10 mouse cellular contexts compared by ENCODE assay signal in genomic region chr14:34660351-34660787, GRCm38 (mm10). TPM values are rescaled to one million over a fixed set of nuclear protein-coding genes. Genes with fewer than 3 reads are reported as not detected.
A peak's percentile ranks its signal among the peaks of the same experiment; 100 is the strongest.
DNase-seq lines count a peak whose midpoint lies in the region; ATAC-seq and TF ChIP-seq lines count a peak whose summit lies in the region.
"Had no signal": no experiment of that assay in that cellular context is flagged by ENCODE, and none has a peak within 500 bp of the region (broad histone marks: within the 10 kb centered on the region; RNA-seq: fewer than 3 reads in every experiment).

No protein-coding gene starts in this region.

- ATAC-seq in heart, embryonic 11.5 days (replicated peaks; ENCODE audit: insufficient number of reproducible peaks, low FRiP score, low TSS enrichment) = peak; percentile 55

- intact Hi-C loops in heart, postnatal 25 days (cut with DNase I) = no loop called here

- H3K9ac ChIP-seq in heart, embryonic 11.5 days (ENCODE audit: low read depth, low read length) = no peak overlapping the region
- H3K9ac ChIP-seq in ES-E14 (ENCODE audit: insufficient read depth, low read depth, low read length, poor library complexity, severe bottlenecking) = no peak overlapping the region
- H3K9ac ChIP-seq: lung, embryonic 15.5 days; neural tube, embryonic 13.5 days had no signal

- H3K4me1 ChIP-seq in heart, embryonic 11.5 days (ENCODE audit: control insufficient read depth, insufficient read depth, low read length) = peaks cover 8% of the 10 kb centered on the region
- peaks cover 9 to 24% of the 10 kb centered on the region in 2 experiments for H3K4me1 ChIP-seq in ES-E14 (ENCODE audit: control insufficient read depth in 2 of 2, insufficient read depth in 2 of 2, low read length in 2 of 2, poor library complexity in 1 of 2)

- no peaks in the 10 kb centered on the region for H3K36me3 ChIP-seq in heart, embryonic 11.5 days (ENCODE audit: control insufficient read depth, insufficient read depth, low read length)
- H3K36me3 ChIP-seq in ES-E14 (ENCODE audit: control insufficient read depth, insufficient read depth, low read length, poor library complexity, severe bottlenecking) = no peaks in the 10 kb centered on the region
- H3K36me3 ChIP-seq: lung, embryonic 15.5 days; neural tube, embryonic 13.5 days had no signal

- no peak for DNase-seq in heart, postnatal 25 days (ENCODE audit: low spot score)
- DNase-seq in ES-E14 (ENCODE audit: low read depth, low spot score) = no peak
- peak; percentile 2 for DNase-seq in embryo, embryonic 11 days
- peak; percentile 7 for DNase-seq in skeletal muscle tissue, adult 2 months (ENCODE audit: low read depth, low spot score)
- no peak for DNase-seq in layer of hippocampus, postnatal 10 days (ENCODE audit: low spot score in 2 of 2)
- no peak for DNase-seq in urinary bladder, postnatal 36 days (ENCODE audit: low spot score in 2 of 2)
- no peak for DNase-seq in cerebellum, postnatal 10 days

- no peaks in the 10 kb centered on the region for H3K9me3 ChIP-seq in heart, embryonic 11.5 days (replicated peaks; ENCODE audit: control insufficient read depth, low read length)
- H3K9me3 ChIP-seq in ES-E14 (ENCODE audit: control insufficient read depth, insufficient read depth, low read depth, low read length) = no peaks in the 10 kb centered on the region
- H3K9me3 ChIP-seq: lung, embryonic 15.5 days; neural tube, embryonic 13.5 days had no signal

- in situ Hi-C loops in ES-E14 (cut with MboI; ENCODE audit: low sequenced_read_pairs in 2 of 2, unreplicated experiment in 2 of 2) = no loop called here

- H3K4me2 ChIP-seq in heart, embryonic 11.5 days = peak overlapping the region; percentile 95; the same call in 1 of the 2 replicates

- peak overlapping the region; percentile 88 for H3K27ac ChIP-seq in heart, embryonic 11.5 days (ENCODE audit: low read depth, low read length)
- H3K27ac ChIP-seq in ES-E14 (ENCODE audit: insufficient read depth, low read depth, low read length, poor library complexity, severe bottlenecking) = peak overlapping the region; percentile 78
- H3K27ac ChIP-seq: lung, embryonic 15.5 days; neural tube, embryonic 13.5 days had no signal

- H3K27me3 ChIP-seq in heart, embryonic 11.5 days (ENCODE audit: control insufficient read depth, insufficient read depth, low read length) = peaks cover 9% of the 10 kb centered on the region; the same call in 1 of the 2 replicates

- no peak overlapping the region for H3K4me3 ChIP-seq in heart, embryonic 11.5 days (ENCODE audit: low read depth, low read length)
- no peak overlapping the region for H3K4me3 ChIP-seq in ES-E14 (ENCODE audit: insufficient read depth in 1 of 2, low read depth in 1 of 2, low read length in 2 of 2, poor library complexity in 1 of 2, severe bottlenecking in 1 of 2)

- WGBS in heart, embryonic 11.5 days (ENCODE audit: insufficient replicate concordance) = 24% methylated on average over 7 of the region's 7 CpGs

TF ChIP-seq in ES-E14, 5 proteins besides CTCF, POLR2A, EP300 and RAD21:
- TF ChIP-seq ZNF384 (IDR thresholded peaks at IDR 0.05; ENCODE audit: low read depth, low read length) (no peak), HCFC1 (IDR thresholded peaks at IDR 0.05; ENCODE audit: borderline replicate concordance, insufficient read depth, low read length) (no peak), MAFK (IDR thresholded peaks at IDR 0.05; ENCODE audit: insufficient read depth, low read depth, low read length) (no peak), ZC3H11A (IDR thresholded peaks at IDR 0.05; ENCODE audit: borderline replicate concordance, low read depth, low read length) (no peak), CHD2 (IDR thresholded peaks at IDR 0.05; ENCODE audit: low read depth, low read length) (no peak)

RNA-seq across cellular contexts. Expression of gene Wapl, which starts 13.4 kb away (rescaled TPM):
- polyA plus RNA-seq in heart, embryonic 11.5 days (2014; fragmentation: Nextera tagmentation; extraction: Ambion mirVana) = 22.2 and 23.7 TPM in 2 replicates
- 10 to 100 TPM; 32.8 to 36.0 TPM for total RNA-seq in heart, postnatal 25 days (2021)
- 82.9 and 115 TPM in 2 replicates for total RNA-seq in ES-E14 (2012; rRNA removed)
- 10 to 100 TPM; 42.2 to 43.5 TPM for total RNA-seq in layer of hippocampus, postnatal 10 days (2021)

Comparison
In these comparisons a context has a peak if more than half of its experiments do, and no peak if none do; other contexts are left out.
1. DNase-seq: peak in embryo, embryonic 11 days (single experiment) and skeletal muscle tissue, adult 2 months (single experiment); none in heart, postnatal 25 days (single experiment), ES-E14 (single experiment), layer of hippocampus, postnatal 10 days (0 of 2), urinary bladder, postnatal 36 days (0 of 2) and cerebellum, postnatal 10 days (0 of 2).